Mouse (Mus musculus) intestine, embryonic 16.5 days (tissue): ENCODE data around the gene Reep1. TPM values are rescaled to one million over a fixed set of nuclear protein-coding genes. Genes with fewer than 3 reads are reported as not detected.

Experiments
- ATAC-seq: fragments of 200-750 bp; cut with Nextera tagmentation; 2 replicates; pipeline ENCODE4 v1.8.0; 2017; ENCODE audit warnings: moderate TSS enrichment, moderate library complexity
- H3K27ac ChIP-seq: fragments of 300-500 bp; sonication (generic); 2 replicates; pipeline ENCODE4 v1.5.1; 2014; ENCODE audit warnings: mild to moderate bottlenecking, low read length
- H3K27me3 ChIP-seq: fragments of 300-500 bp; sonication (generic); replicated peaks from 2 replicates; pipeline ENCODE4 v1.6.1; 2014; ENCODE audit warnings: low read length, control low read depth, mixed read lengths; ENCODE audit not compliant: control insufficient read depth, insufficient read depth
- H3K36me3 ChIP-seq: fragments of 300-500 bp; sonication (generic); 2 replicates; pipeline ENCODE4 v1.6.1; 2014; ENCODE audit warnings: low read length, control low read depth; ENCODE audit not compliant: control insufficient read depth, insufficient read depth
- H3K4me1 ChIP-seq: fragments of 300-500 bp; sonication (generic); 2 replicates; pipeline ENCODE4 v1.6.1; 2014; ENCODE audit warnings: low read length, control low read depth, mixed read lengths; ENCODE audit not compliant: control insufficient read depth, insufficient read depth
- H3K4me2 ChIP-seq: fragments of 300-500 bp; sonication (generic); 2 replicates; pipeline ENCODE4 v1.6.1; 2014; ENCODE audit warnings: low read depth, low read length, control low read depth
- H3K4me3 ChIP-seq: fragments of 300-500 bp; sonication (generic); 2 replicates; pipeline ENCODE4 v1.5.1; 2014; ENCODE audit warnings: mild to moderate bottlenecking, low read length
- H3K9ac ChIP-seq: fragments of 300-500 bp; sonication (generic); 2 replicates; pipeline ENCODE4 v1.6.1; 2014; ENCODE audit warnings: low read depth, low read length
- H3K9me3 ChIP-seq: fragments of 300-500 bp; sonication (generic); 2 replicates; pipeline ENCODE4 v1.6.1; 2016; ENCODE audit warnings: low read length, control low read depth; ENCODE audit not compliant: control insufficient read depth
- WGBS: fragments of 180-500 bp; shearing (Covaris S2); extraction: QIAGEN DNeasy Blood & Tissue Kit; methylation state at CpG from one replicate; pipeline ENCODE4 v1.1.7; 2014; 5-methylcytosine and 5-hydroxymethylcytosine counted together
- polyA plus RNA-seq: library from polyadenylated mRNA; unstranded; fragments of >200 nt; fragmentation: Nextera tagmentation; extraction: Ambion mirVana; gene quantifications from 2 replicates; pipeline ENCODE4 v1.2.1, GENCODE M21; 2015

Reep1 gene
- polyA plus RNA-seq, 1 experiment from 2014 or later, result 13.5 TPM

DNA sequence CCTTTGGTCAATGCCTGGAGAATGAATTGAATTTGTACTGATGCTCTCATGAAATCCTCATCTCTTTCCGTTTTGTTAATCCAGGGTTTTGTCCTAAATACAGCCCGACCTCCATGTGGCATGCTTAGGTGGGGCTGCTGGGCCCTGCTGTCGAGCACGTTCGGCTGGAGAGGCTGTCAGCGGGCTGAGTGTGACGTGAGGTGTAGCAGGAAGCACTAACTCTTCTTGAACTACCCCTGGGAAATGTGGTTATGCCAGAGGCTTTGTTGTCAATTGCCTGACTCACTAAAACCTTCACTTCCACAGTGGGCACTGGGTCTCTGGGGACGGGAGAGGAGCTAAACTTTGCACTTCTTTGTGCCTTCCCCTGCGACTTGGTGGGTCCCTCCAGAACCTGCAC, 81.0 kb downstream of the Reep1 start:
- no peaks in the 10 kb centered on the region for H3K27me3 ChIP-seq
- H3K4me3 ChIP-seq, result no peak overlapping the region
- H3K4me2 ChIP-seq, result no peak overlapping the region
- 69% methylated on average over 9 of the region's 9 CpGs for WGBS
- no peak overlapping the region for H3K9ac ChIP-seq
- H3K27ac ChIP-seq, result no peak overlapping the region
- no peak for ATAC-seq
- H3K4me1 ChIP-seq, result no peaks in the 10 kb centered on the region
- no peaks in the 10 kb centered on the region for H3K9me3 ChIP-seq
- H3K36me3 ChIP-seq, result no peaks in the 10 kb centered on the region

DNA sequence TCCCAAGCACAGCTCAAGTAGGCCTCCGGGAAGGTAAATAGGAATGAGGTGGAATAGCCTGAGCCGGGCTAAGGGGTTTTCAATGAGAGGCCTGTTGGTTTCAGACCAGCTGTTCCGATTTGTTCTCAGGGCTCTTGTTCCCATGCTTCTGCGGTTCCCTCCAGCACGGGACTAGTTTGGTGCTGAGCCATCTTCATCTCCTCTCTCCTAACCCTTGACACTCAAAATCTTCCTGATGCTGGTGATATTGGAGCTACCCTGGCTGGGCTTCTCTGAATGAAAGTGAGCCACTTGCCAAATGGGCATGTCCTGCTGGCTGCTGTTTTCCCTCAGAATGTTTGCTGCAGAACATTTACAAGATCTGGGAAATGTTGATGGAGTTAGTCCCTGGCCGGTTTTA, 84.4 kb downstream of the Reep1 start:
- Histone ChIP-seq H3K4me1 (no peaks in the 10 kb centered on the region), H3K27ac (no peak overlapping the region), H3K27me3 (no peaks in the 10 kb centered on the region), H3K9ac (no peak overlapping the region), H3K36me3 (no peaks in the 10 kb centered on the region), H3K4me2 (no peak overlapping the region), H3K4me3 (no peak overlapping the region), H3K9me3 (no peaks in the 10 kb centered on the region)
- WGBS, result 76% methylated on average over 6 of the region's 6 CpGs
- ATAC-seq, result no peak

DNA sequence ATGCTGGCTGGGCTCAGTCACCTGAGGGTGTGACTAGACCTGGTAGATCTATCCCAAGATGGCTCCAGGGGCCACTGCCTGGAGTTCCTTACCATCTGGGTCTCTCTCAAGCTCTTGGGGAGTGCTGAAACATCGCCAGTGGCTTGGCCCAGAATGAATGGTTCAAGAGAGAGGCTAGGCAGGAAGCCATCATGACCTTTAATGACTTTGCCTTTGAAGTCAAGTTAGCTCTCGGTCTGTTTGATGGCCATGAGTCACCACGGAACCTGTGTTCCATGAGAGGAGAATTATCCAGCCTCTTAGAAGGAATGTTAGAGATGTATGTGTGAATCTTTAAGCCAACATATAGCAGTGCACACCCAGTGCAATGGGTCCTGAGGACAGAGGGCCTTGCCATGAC, 92.0 kb downstream of the Reep1 start:
- H3K36me3 ChIP-seq, result no peaks in the 10 kb centered on the region
- H3K9ac ChIP-seq, result no peak overlapping the region
- WGBS, result 71% methylated on average over 3 of the region's 3 CpGs
- H3K9me3 ChIP-seq, result no peaks in the 10 kb centered on the region
- no peak for ATAC-seq
- no peak overlapping the region for H3K4me2 ChIP-seq
- no peak overlapping the region for H3K27ac ChIP-seq
- no peak overlapping the region for H3K4me3 ChIP-seq
- no peaks in the 10 kb centered on the region for H3K27me3 ChIP-seq
- no peaks in the 10 kb centered on the region for H3K4me1 ChIP-seq

DNA sequence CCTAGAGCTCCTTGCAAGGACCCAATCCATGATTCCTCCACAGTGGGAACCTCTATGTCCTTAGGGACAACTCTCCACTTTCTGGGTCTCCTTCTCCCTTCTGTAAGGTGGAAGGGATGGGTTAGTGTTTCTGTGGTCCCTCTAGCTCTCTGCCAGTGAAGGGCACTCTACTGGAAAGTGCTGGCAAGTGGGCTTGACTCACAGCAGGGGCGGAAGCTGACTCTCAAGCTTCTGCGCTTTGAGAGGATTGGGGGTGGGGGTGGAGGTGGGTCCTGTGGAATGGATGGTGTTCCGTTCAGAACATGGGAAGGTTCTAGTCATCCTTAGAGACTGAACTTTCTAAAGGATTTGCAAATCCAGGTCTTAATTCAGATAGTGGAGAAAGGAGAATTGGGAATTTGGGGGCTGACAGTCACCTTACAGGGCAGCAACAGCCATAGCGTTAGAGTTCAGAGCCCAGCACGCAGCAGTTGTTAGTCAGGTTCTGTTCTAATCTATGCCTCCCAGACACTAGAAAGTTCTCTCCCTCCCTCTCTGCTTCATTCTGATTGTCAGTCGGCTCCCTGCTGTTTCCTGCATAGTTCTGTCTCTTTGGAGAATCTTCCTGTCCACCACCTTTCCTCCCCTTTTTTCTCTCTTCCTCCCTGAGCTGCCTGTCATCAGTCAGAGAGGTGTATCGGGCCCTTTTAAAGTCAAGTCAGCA, 93.8 kb downstream of the Reep1 start:
- WGBS, result 63% methylated on average over 7 of the region's 7 CpGs
- Histone ChIP-seq H3K36me3 (no peaks in the 10 kb centered on the region), H3K9me3 (no peaks in the 10 kb centered on the region), H3K4me3 (no peak overlapping the region), H3K27ac (no peak overlapping the region), H3K4me1 (no peaks in the 10 kb centered on the region), H3K27me3 (no peaks in the 10 kb centered on the region), H3K9ac (no peak overlapping the region), H3K4me2 (no peak overlapping the region)
- ATAC-seq, result no peak

DNA sequence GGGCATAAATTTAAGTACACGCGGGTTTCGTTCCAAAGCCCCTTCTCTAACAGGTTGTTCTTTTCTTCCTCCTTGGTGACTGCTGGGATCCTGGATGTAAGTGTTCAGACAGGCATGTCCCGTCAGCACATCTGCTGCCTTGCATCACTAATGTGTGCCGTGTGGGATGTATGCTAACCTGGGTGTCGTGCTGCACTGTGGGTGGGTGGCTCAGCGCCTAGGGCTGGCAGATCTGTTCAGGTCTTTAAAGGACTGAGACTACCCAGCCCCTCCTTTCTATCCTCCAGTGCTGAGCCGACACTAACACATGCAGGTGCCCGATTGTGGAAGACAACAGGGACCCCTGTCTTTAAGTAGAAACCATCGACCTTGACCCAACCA, 94.3 kb downstream of the Reep1 start:
- no peaks in the 10 kb centered on the region for H3K27me3 ChIP-seq
- WGBS, result 76% methylated on average over 10 of the region's 10 CpGs
- no peak overlapping the region for H3K9ac ChIP-seq
- H3K4me1 ChIP-seq, result no peaks in the 10 kb centered on the region
- no peaks in the 10 kb centered on the region for H3K36me3 ChIP-seq
- H3K9me3 ChIP-seq, result no peaks in the 10 kb centered on the region
- H3K27ac ChIP-seq, result no peak overlapping the region
- no peak overlapping the region for H3K4me2 ChIP-seq
- no peak for ATAC-seq
- H3K4me3 ChIP-seq, result no peak overlapping the region

DNA sequence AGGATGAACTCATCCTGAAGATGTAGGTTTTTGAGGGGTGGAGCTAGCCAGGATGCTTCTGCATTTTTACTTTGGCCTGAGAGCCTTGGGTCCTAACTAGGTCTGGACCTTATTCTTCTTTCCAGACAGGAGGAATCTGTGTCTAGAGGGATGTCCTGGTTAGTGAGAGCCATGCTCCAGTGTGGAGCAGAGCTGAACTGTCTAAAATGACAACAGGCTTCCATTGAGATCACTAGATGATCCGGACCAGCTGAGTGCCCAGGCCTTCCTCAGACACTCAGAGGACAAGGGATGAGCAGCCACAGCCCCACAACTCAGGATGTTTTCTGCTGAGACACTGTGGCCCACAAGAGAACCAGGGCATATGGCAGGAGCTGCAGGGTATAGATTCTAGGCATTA, 96.2 kb downstream of the Reep1 start:
- Histone ChIP-seq H3K9ac (no peak overlapping the region), H3K36me3 (no peaks in the 10 kb centered on the region), H3K4me3 (no peak overlapping the region), H3K27ac (no peak overlapping the region), H3K9me3 (no peaks in the 10 kb centered on the region), H3K4me2 (no peak overlapping the region), H3K4me1 (no peaks in the 10 kb centered on the region), H3K27me3 (no peaks in the 10 kb centered on the region)
- WGBS, result 88% methylated on average over 1 of the region's 1 CpGs
- 0 out of 2 replicates have a peak, but pooled peaks have one; percentile 14 for ATAC-seq

DNA sequence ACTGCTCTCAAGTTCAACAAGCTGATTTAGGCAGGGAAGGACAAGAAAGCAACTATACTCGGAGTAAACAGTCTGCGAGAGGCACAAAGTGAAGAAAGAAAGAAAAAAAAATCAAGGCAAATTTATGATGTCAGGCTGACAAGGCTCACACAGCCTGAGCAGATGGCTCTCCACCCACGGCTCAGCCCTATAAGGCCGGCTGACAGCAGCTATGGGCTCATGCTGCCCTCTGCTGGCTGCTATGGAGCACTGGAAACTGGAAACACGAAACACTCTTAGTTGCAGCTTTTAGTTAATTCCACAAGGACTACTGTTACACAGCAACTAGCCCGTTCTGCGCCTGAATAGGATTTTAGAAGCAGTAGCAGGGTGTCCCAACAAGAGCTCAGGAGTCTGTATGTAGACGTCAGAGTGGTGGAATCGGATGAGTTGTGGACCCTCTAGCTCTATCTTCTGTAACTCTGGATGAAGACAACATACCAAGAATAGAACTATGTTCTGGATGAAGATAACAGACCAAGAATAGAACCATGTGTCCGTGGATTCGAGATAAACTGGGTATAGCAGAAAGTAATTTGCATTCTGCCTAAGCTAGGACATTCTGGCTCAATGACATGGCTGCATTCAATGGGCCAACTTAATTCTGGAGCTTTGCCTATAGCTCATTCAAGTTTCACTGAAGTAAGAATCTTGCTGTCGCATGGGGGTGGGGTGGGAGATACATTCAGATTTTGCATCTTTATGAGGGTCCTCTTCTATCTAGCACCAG, 96.9 kb downstream of the Reep1 start:
- H3K4me2 ChIP-seq, result no peak overlapping the region
- H3K36me3 ChIP-seq, result no peaks in the 10 kb centered on the region
- ATAC-seq, result peak; percentile 88
- 24% methylated on average over 12 of the region's 12 CpGs for WGBS
- no peak overlapping the region for H3K9ac ChIP-seq
- no peaks in the 10 kb centered on the region for H3K4me1 ChIP-seq
- no peaks in the 10 kb centered on the region for H3K9me3 ChIP-seq
- H3K4me3 ChIP-seq, result no peak overlapping the region
- H3K27me3 ChIP-seq, result no peaks in the 10 kb centered on the region
- no peak overlapping the region for H3K27ac ChIP-seq

DNA sequence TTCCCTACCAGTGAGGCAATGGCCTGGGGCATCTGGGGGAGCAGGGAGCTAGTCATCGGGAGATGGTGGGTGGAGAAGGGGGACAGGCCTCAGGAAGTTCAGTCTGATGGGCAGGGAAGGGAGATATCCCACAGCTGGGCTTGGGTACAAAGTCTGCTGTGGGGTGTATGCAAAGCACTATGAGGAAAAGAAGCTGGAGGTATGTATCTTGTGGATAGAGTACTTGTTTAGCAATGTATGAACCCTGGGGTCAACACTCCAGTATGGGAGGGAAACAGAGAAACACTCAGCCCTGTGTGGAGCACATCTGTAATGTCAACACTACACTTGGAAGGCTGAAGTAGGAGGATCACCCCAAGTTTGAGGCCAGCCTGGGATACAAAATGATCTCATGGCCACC, 99.4 kb downstream of the Reep1 start:
- 29% methylated on average over 1 of the region's 1 CpGs for WGBS
- Histone ChIP-seq H3K36me3 (no peaks in the 10 kb centered on the region), H3K4me3 (no peak overlapping the region), H3K9ac (no peak overlapping the region), H3K4me1 (no peaks in the 10 kb centered on the region), H3K4me2 (no peak overlapping the region), H3K27ac (no peak overlapping the region), H3K27me3 (no peaks in the 10 kb centered on the region), H3K9me3 (no peaks in the 10 kb centered on the region)
- ATAC-seq, result peak; percentile 55; the same call in 1 of the 2 replicates

DNA sequence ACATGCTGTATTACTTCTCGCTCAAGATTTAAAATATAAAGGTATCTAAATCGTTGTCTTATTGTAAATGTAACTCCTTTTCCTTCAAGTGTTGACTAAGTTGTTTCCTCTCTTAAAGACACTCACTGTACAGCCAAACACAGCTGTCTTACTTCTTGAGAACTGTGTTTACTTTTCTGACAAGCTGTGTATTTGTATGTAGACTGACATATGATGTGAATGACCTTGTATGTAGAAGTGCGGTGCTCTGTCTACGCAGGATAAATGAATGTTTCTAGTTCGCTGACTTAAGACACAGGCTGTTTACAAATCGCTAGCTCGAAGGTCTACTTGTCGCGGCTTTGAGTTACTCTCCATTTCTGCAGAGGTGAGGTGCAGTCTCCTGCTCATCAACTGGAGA, 102.5 kb downstream of the Reep1 start:
- H3K4me3 ChIP-seq, result no peak overlapping the region
- H3K27ac ChIP-seq, result no peak overlapping the region
- H3K36me3 ChIP-seq, result 0 out of 2 replicates have a peak, but pooled peaks cover 4% of the 10 kb centered on the region
- H3K27me3 ChIP-seq, result no peaks in the 10 kb centered on the region
- no peak overlapping the region for H3K9ac ChIP-seq
- 59% methylated on average over 9 of the region's 9 CpGs for WGBS
- no peaks in the 10 kb centered on the region for H3K9me3 ChIP-seq
- H3K4me1 ChIP-seq, result no peaks in the 10 kb centered on the region
- H3K4me2 ChIP-seq, result no peak overlapping the region
- ATAC-seq, result no peak
